Mouse (Mus musculus) hindbrain, embryonic 11.5 days (tissue): ENCODE results near the gene Clns1a. TPM values are rescaled to one million over a fixed set of nuclear protein-coding genes. Genes with fewer than 3 reads are reported as not detected.

ENCODE experiments used
- ATAC-seq: fragments of 200-750 bp; cut with Nextera tagmentation; 2 replicates; pipeline ENCODE4 v1.8.0; 2017; ENCODE audit warnings: mild to moderate bottlenecking, moderate TSS enrichment, moderate library complexity; ENCODE audit not compliant: low FRiP score
- DNase-seq: peaks from one replicate; pipeline ENCODE4 v3.0.0-alpha.2; 2015; ENCODE audit warnings: low spot score
- H3K27ac ChIP-seq: fragments of 300-500 bp; sonication (generic); 2 replicates; pipeline ENCODE4 v1.5.1; 2014; ENCODE audit warnings: mild to moderate bottlenecking, low read depth, low read length
- H3K27me3 ChIP-seq: fragments of 300-500 bp; sonication (generic); 2 replicates; pipeline ENCODE4 v1.6.1; 2014; ENCODE audit warnings: mild to moderate bottlenecking, low read length, moderate library complexity, mixed read lengths; ENCODE audit not compliant: control insufficient read depth, insufficient read depth
- H3K36me3 ChIP-seq: fragments of 300-500 bp; sonication (generic); 2 replicates; pipeline ENCODE4 v1.6.1; 2014; ENCODE audit warnings: mild to moderate bottlenecking, low read length, moderate library complexity, mixed read lengths; ENCODE audit not compliant: control insufficient read depth, insufficient read depth
- H3K4me1 ChIP-seq: fragments of 300-500 bp; sonication (generic); replicated peaks from 2 replicates; pipeline ENCODE4 v1.6.1; 2014; ENCODE audit warnings: low read length, mixed read lengths; ENCODE audit not compliant: control insufficient read depth, insufficient read depth
- H3K4me2 ChIP-seq: fragments of 300-500 bp; sonication (generic); replicated peaks from 2 replicates; pipeline ENCODE4 v1.6.1; 2014; ENCODE audit warnings: mild to moderate bottlenecking, low read depth, low read length
- H3K4me3 ChIP-seq: fragments of 300-500 bp; sonication (generic); 2 replicates; pipeline ENCODE4 v1.5.1; 2014; ENCODE audit warnings: low read depth, low read length
- H3K9ac ChIP-seq: fragments of 300-500 bp; sonication (generic); 2 replicates; pipeline ENCODE4 v1.6.1; 2014; ENCODE audit warnings: low read depth, low read length
- H3K9me3 ChIP-seq: fragments of 300-500 bp; sonication (generic); 2 replicates; pipeline ENCODE4 v1.6.1; 2016; ENCODE audit warnings: low read length; ENCODE audit not compliant: control insufficient read depth
- WGBS: fragments of 180-500 bp; shearing (Covaris S2); extraction: QIAGEN DNeasy Blood & Tissue Kit; methylation state at CpG from one replicate; pipeline ENCODE4 v1.1.7; 2014; 5-methylcytosine and 5-hydroxymethylcytosine counted together
- polyA plus RNA-seq: library from polyadenylated mRNA; unstranded; fragments of >200 nt; fragmentation: Nextera tagmentation; extraction: Ambion mirVana; gene quantifications from 2 replicates; pipeline ENCODE4 v1.2.1, GENCODE M21; 2014

Gene Clns1a
- polyA plus RNA-seq, 1 experiment from 2014 or later: 256 TPM

- ATAC-seq: no peak
- Histone ChIP-seq H3K4me3 (no peak overlapping the region), H3K27ac (no peak overlapping the region), H3K4me1 (no peaks in the 10 kb centered on the region), H3K36me3 (no peaks in the 10 kb centered on the region), H3K27me3 (no peaks in the 10 kb centered on the region), H3K4me2 (no peak overlapping the region), H3K9me3 (no peaks in the 10 kb centered on the region), H3K9ac (no peak overlapping the region)
- WGBS: 93% methylated on average over 4 of the region's 4 CpGs
- no peak for DNase-seq
Observed at GRCm38 (mm10) chr7:97700173-97700572, 3.7 kb downstream of the Clns1a start.

- no peaks in the 10 kb centered on the region for H3K4me1 ChIP-seq
- WGBS: 90% methylated on average over 6 of the region's 6 CpGs
- H3K27ac ChIP-seq: no peak overlapping the region
- H3K4me2 ChIP-seq: no peak overlapping the region
- no peak overlapping the region for H3K4me3 ChIP-seq
- H3K9me3 ChIP-seq: no peaks in the 10 kb centered on the region
- ATAC-seq: no peak
- DNase-seq: no peak
- no peaks in the 10 kb centered on the region for H3K27me3 ChIP-seq
- H3K9ac ChIP-seq: no peak overlapping the region
- no peaks in the 10 kb centered on the region for H3K36me3 ChIP-seq
Observed at GRCm38 (mm10) chr7:97701106-97701505, 4.7 kb downstream of the Clns1a start.

- Histone ChIP-seq H3K9me3 (no peaks in the 10 kb centered on the region), H3K4me2 (no peak overlapping the region), H3K9ac (no peak overlapping the region), H3K27me3 (no peaks in the 10 kb centered on the region), H3K36me3 (no peaks in the 10 kb centered on the region), H3K27ac (no peak overlapping the region), H3K4me1 (no peaks in the 10 kb centered on the region), H3K4me3 (no peak overlapping the region)
- DNase-seq (no peak), ATAC-seq (no peak)
- WGBS: 94% methylated on average over 4 of the region's 4 CpGs
Observed at GRCm38 (mm10) chr7:97707123-97707522, 10.7 kb downstream of the Clns1a start.

- no peaks in the 10 kb centered on the region for H3K4me1 ChIP-seq
- ATAC-seq (no peak), DNase-seq (no peak)
- peaks cover 3% of the 10 kb centered on the region; the same call in 1 of the 2 replicates for H3K36me3 ChIP-seq
- no peaks in the 10 kb centered on the region for H3K27me3 ChIP-seq
- no peak overlapping the region for H3K4me3 ChIP-seq
- no peaks in the 10 kb centered on the region for H3K9me3 ChIP-seq
- H3K4me2 ChIP-seq: no peak overlapping the region
- no peak overlapping the region for H3K9ac ChIP-seq
- WGBS: 93% methylated on average over 5 of the region's 5 CpGs
- no peak overlapping the region for H3K27ac ChIP-seq
Observed at GRCm38 (mm10) chr7:97707809-97708208, 11.4 kb downstream of the Clns1a start.

- no peak for ATAC-seq
- no peaks in the 10 kb centered on the region for H3K9me3 ChIP-seq
- H3K27me3 ChIP-seq: no peaks in the 10 kb centered on the region
- WGBS: 92% methylated on average over 3 of the region's 3 CpGs
- DNase-seq: no peak
- H3K27ac ChIP-seq: no peak overlapping the region
- no peak overlapping the region for H3K4me3 ChIP-seq
- H3K4me1 ChIP-seq: no peaks in the 10 kb centered on the region
- no peak overlapping the region for H3K9ac ChIP-seq
- H3K4me2 ChIP-seq: no peak overlapping the region
- H3K36me3 ChIP-seq: peaks cover 9% of the 10 kb centered on the region
Observed at GRCm38 (mm10) chr7:97709204-97709603, 12.8 kb downstream of the Clns1a start.

GRCm38 (mm10) chr7:97714651-97715050, 18.2 kb downstream of the Clns1a start:
- Histone ChIP-seq H3K9me3 (no peaks in the 10 kb centered on the region), H3K36me3 (peaks cover 17% of the 10 kb centered on the region), H3K27me3 (no peaks in the 10 kb centered on the region), H3K4me1 (no peaks in the 10 kb centered on the region), H3K9ac (no peak overlapping the region), H3K4me2 (no peak overlapping the region), H3K27ac (no peak overlapping the region), H3K4me3 (no peak overlapping the region)
- WGBS: 95% methylated on average over 5 of the region's 5 CpGs
- DNase-seq (no peak), ATAC-seq (no peak)

GRCm38 (mm10) chr7:97717326-97717725, 20.9 kb downstream of the Clns1a start:
- Histone ChIP-seq H3K36me3 (peaks cover 17% of the 10 kb centered on the region), H3K9me3 (no peaks in the 10 kb centered on the region), H3K4me2 (no peak overlapping the region), H3K27me3 (no peaks in the 10 kb centered on the region), H3K27ac (no peak overlapping the region), H3K9ac (no peak overlapping the region), H3K4me1 (no peaks in the 10 kb centered on the region), H3K4me3 (no peak overlapping the region)
- 85% methylated on average over 1 of the region's 1 CpGs for WGBS
- ATAC-seq (no peak), DNase-seq (no peak)

GRCm38 (mm10) chr7:97719078-97719477, 22.6 kb downstream of the Clns1a start:
- H3K27me3 ChIP-seq: no peaks in the 10 kb centered on the region
- ATAC-seq (no peak), DNase-seq (no peak)
- WGBS: 65% methylated on average over 5 of the region's 5 CpGs
- H3K4me1 ChIP-seq: no peaks in the 10 kb centered on the region
- peaks cover 9% of the 10 kb centered on the region for H3K36me3 ChIP-seq
- no peak overlapping the region for H3K4me3 ChIP-seq
- H3K4me2 ChIP-seq: no peak overlapping the region
- H3K27ac ChIP-seq: no peak overlapping the region
- no peak overlapping the region for H3K9ac ChIP-seq
- H3K9me3 ChIP-seq: no peaks in the 10 kb centered on the region

- peaks cover 2% of the 10 kb centered on the region; the same call in 1 of the 2 replicates for H3K36me3 ChIP-seq
- ATAC-seq (no peak), DNase-seq (no peak)
- WGBS: 83% methylated on average over 5 of the region's 5 CpGs
- H3K27me3 ChIP-seq: no peaks in the 10 kb centered on the region
- H3K4me1 ChIP-seq: no peaks in the 10 kb centered on the region
- no peak overlapping the region for H3K4me2 ChIP-seq
- no peak overlapping the region for H3K4me3 ChIP-seq
- H3K9me3 ChIP-seq: no peaks in the 10 kb centered on the region
- H3K9ac ChIP-seq: no peak overlapping the region
- no peak overlapping the region for H3K27ac ChIP-seq
Observed at GRCm38 (mm10) chr7:97720109-97720508, 23.7 kb downstream of the Clns1a start.
